Mouse (Mus musculus) C2C12 (cell line): Measurements from ENCODE around the gene Pkig. TPM values are rescaled to one million over a fixed set of nuclear protein-coding genes. Genes with fewer than 3 reads are reported as not detected.

Experiments
- H3K27me3 ChIP-seq: one replicate; pipeline ENCODE4 v1.6.1; 2011; ENCODE audit not compliant: control insufficient read depth, insufficient read depth, insufficient read length
- H3K36me3 ChIP-seq: one replicate; pipeline ENCODE4 v1.6.1; 2011; ENCODE audit not compliant: control insufficient read depth, insufficient read depth
- H3K4me3 ChIP-seq: one replicate; pipeline ENCODE4 v1.5.1; 2011; ENCODE audit warnings: mild to moderate bottlenecking, control low read depth; ENCODE audit not compliant: poor library complexity, insufficient read depth, severe bottlenecking
- H3K79me2 ChIP-seq: one replicate; pipeline ENCODE4 v1.6.1; 2011; ENCODE audit not compliant: control insufficient read depth, insufficient read depth
- H3K79me3 ChIP-seq: one replicate; pipeline ENCODE4 v1.6.1; 2011; ENCODE audit warnings: low read depth, control low read depth
- H3ac ChIP-seq: one replicate; pipeline ENCODE3; 2011; ENCODE audit warnings: low read depth; ENCODE audit not compliant: control insufficient read depth, insufficient read length
- CEBPB ChIP-seq: IDR thresholded peaks from one replicate; pipeline ENCODE4 v1.6.1; 2011; ENCODE audit warnings: low read depth, mild to moderate bottlenecking, control low read depth, moderate library complexity
- CTCF ChIP-seq: IDR thresholded peaks from one replicate; pipeline ENCODE4 v1.5.1; 2011; ENCODE audit not compliant: control insufficient read depth, insufficient read depth, insufficient read length
- FOSL1 ChIP-seq: IDR thresholded peaks from one replicate; pipeline ENCODE4 v1.8.0; 2011; ENCODE audit warnings: mild to moderate bottlenecking, low read length; ENCODE audit not compliant: poor library complexity, insufficient read depth, severe bottlenecking
- MAX ChIP-seq: IDR thresholded peaks from one replicate; pipeline ENCODE4 v1.6.1; 2011; ENCODE audit warnings: mild to moderate bottlenecking, control low read depth
- MYOD1 ChIP-seq: IDR thresholded peaks from one replicate; pipeline ENCODE4 v1.6.1; 2011; ENCODE audit warnings: low read depth; ENCODE audit not compliant: control insufficient read depth, insufficient read length
- MYOG ChIP-seq: IDR thresholded peaks from one replicate; pipeline ENCODE4 v1.6.1; 2011; ENCODE audit not compliant: control insufficient read depth, insufficient read length; ENCODE audit errors: extremely low read depth
- USF1 ChIP-seq: IDR thresholded peaks from one replicate; pipeline ENCODE4 v1.6.1; 2011; ENCODE audit warnings: low read depth, mild to moderate bottlenecking, control low read depth, moderate library complexity
- polyA plus RNA-seq: library from polyadenylated mRNA; unstranded; fragments of >200 nt; fragmentation: generic; extraction: Trizol; gene quantifications from one replicate; pipeline ENCODE4 v1.2.1, GENCODE M21; 2012; ENCODE audit warnings: missing spikeins

Pkig gene
- polyA plus RNA-seq, 1 experiment, result 254 TPM

GRCm38 (mm10) chr2:163696763-163697162 is 38.6 kb downstream of the Pkig start:
- Histone ChIP-seq H3K4me3 (no peak overlapping the region), H3K79me2 (peaks cover 73% of the 10 kb centered on the region), H3ac (no peak overlapping the region), H3K27me3 (no peaks in the 10 kb centered on the region), H3K79me3 (peaks cover 44% of the 10 kb centered on the region), H3K36me3 (no peaks in the 10 kb centered on the region)
- no peak for TF ChIP-seq MYOG

GRCm38 (mm10) chr2:163697764-163698480 is 39.7 kb downstream of the Pkig start:
- Histone ChIP-seq H3ac (peak overlapping the region; percentile 46), H3K36me3 (no peaks in the 10 kb centered on the region), H3K4me3 (no peak overlapping the region), H3K79me2 (peaks cover 84% of the 10 kb centered on the region), H3K79me3 (peaks cover 44% of the 10 kb centered on the region), H3K27me3 (no peaks in the 10 kb centered on the region)
- TF ChIP-seq CTCF, result no peak
- TF ChIP-seq USF1, result no peak
- peak; percentile 82 for TF ChIP-seq MYOD1
- peak; percentile 51 for TF ChIP-seq MAX
- no peak for TF ChIP-seq FOSL1

GRCm38 (mm10) chr2:163699078-163699780 is 41.0 kb downstream of the Pkig start:
- Histone ChIP-seq H3K4me3 (no peak overlapping the region), H3ac (no peak overlapping the region), H3K79me3 (peaks cover 43% of the 10 kb centered on the region), H3K36me3 (peaks cover 1% of the 10 kb centered on the region), H3K27me3 (no peaks in the 10 kb centered on the region), H3K79me2 (peaks cover 94% of the 10 kb centered on the region)
- TF ChIP-seq MYOG (no peak), CTCF (no peak), CEBPB (no peak), MYOD1 (no peak), FOSL1 (no peak), USF1 (no peak), MAX (no peak)

GRCm38 (mm10) chr2:163702431-163702830 is 44.2 kb downstream of the Pkig start:
- peaks cover 18% of the 10 kb centered on the region for H3K36me3 ChIP-seq
- peaks cover 73% of the 10 kb centered on the region for H3K79me2 ChIP-seq
- H3ac ChIP-seq, result no peak overlapping the region
- no peak overlapping the region for H3K4me3 ChIP-seq
- peaks cover 17% of the 10 kb centered on the region for H3K79me3 ChIP-seq
- no peak for TF ChIP-seq CEBPB
- TF ChIP-seq MYOG, result no peak
- no peak for TF ChIP-seq MAX
- no peak for TF ChIP-seq USF1
- TF ChIP-seq CTCF, result no peak
- TF ChIP-seq MYOD1, result no peak
- no peak for TF ChIP-seq FOSL1
- no peaks in the 10 kb centered on the region for H3K27me3 ChIP-seq

- TF ChIP-seq FOSL1 (no peak), CEBPB (no peak), CTCF (no peak), MYOD1 (no peak), MYOG (no peak), USF1 (no peak), MAX (no peak)
- Histone ChIP-seq H3K4me3 (no peak overlapping the region), H3K27me3 (no peaks in the 10 kb centered on the region), H3K79me3 (peaks cover 17% of the 10 kb centered on the region), H3K36me3 (peaks cover 18% of the 10 kb centered on the region), H3ac (no peak overlapping the region), H3K79me2 (peaks cover 70% of the 10 kb centered on the region)
These were observed 44.7 kb downstream of the Pkig start for GRCm38 (mm10) chr2:163702921-163703320.
